Mouse (Mus musculus): ENCODE data around the gene Usp27x. TPM values are rescaled to one million over a fixed set of nuclear protein-coding genes. Genes with fewer than 3 reads are reported as not detected.

Usp27x gene
- 0.22 TPM for polyA plus RNA-seq (2017; shearing (Covaris generic))

DNA sequence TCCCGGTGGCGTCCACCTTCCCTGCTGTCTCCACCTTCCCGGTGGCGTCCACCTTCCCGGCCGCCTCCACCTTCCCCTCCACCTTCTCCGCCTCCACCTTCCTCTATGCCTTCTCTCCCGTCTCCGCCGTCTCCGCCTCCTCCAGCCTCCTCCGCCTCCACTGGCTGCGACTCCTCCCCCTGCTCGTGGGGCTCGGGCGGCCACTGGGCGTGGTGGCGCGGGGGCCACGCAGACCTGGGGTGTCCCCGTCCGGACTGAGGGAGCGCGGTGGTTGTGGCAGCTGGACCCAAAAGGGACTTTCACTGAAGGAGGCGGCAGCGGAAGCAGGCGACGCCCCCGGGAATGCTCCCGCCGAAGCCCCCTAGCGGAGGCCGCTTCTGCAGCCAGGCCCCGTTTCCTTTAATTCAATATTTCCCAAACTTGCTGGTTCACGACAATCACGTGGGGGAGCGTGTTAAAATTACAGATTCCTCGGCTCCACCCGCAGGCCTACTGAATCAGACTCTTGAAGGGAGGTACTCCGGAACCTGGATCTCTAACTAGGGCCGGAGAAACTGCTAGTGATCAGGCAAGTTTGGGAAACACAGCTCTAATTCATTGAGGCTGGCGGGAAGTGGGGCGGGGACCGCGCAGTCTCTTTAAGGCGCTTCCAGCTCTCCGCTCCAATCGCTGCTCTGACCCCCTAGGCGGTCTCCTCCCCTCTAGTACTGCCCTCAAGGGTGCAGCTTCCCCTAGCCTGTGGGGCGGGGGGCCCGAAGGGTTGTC lies at the start of gene Usp27x:
Gene Usp27x (minus strand): TSS at position 115 of the 765 bp plus-strand sequence.

Other genes starting within 250 kb of the Usp27x start
- 4.8 TPM for gene Clcn5, start 56.5 kb downstream of the Usp27x start, polyA plus RNA-seq (2017; shearing (Covaris generic))
- 1.5 TPM for gene Foxp3, start 197.8 kb upstream of the Usp27x start, polyA plus RNA-seq (2017; shearing (Covaris generic))
- gene Ppp1r3f, start 198.5 kb upstream of the Usp27x start, polyA plus RNA-seq (2017; shearing (Covaris generic)): 4.7 TPM
- 11.1 TPM for gene Ccdc22, start 229.7 kb upstream of the Usp27x start, polyA plus RNA-seq (2017; shearing (Covaris generic))
- gene Cacna1f, start 231.3 kb upstream of the Usp27x start, polyA plus RNA-seq (2017; shearing (Covaris generic)): not detected

All from effector memory CD4-positive, alpha-beta T cell, adult 5 months (primary cell).